9 mouse cellular contexts compared by ENCODE assay signal in genomic region chr5:105428265-105428974, GRCm38 (mm10). TPM values are rescaled to one million over a fixed set of nuclear protein-coding genes. Genes with fewer than 3 reads are reported as not detected.
DNase-seq lines count a peak whose midpoint lies in the region; ATAC-seq lines count a peak whose summit lies in the region.
"Had no signal": no experiment of that assay in that cellular context is flagged by ENCODE, and none has a peak within 500 bp of the region (broad histone marks: within the 10 kb centered on the region; RNA-seq: fewer than 3 reads in every experiment).

No protein-coding gene starts in this region.

- no peak overlapping the region for H3K4me3 ChIP-seq in midbrain, embryonic 16.5 days (ENCODE audit: low read depth, low read length)
- no peak overlapping the region for H3K4me3 ChIP-seq in midbrain, embryonic 13.5 days (replicated peaks)
- H3K4me3 ChIP-seq: embryonic facial prominence, embryonic 15.5 days had no signal

- 0 out of 2 replicates have a peak, but pooled peaks have one; percentile 56 for ATAC-seq in midbrain, embryonic 16.5 days
- no peak for ATAC-seq in midbrain, embryonic 13.5 days
- ATAC-seq in hematopoietic stem cell, adult 5-6 weeks (replicated peaks in 1 of 2; ENCODE audit: insufficient read depth in 1 of 2, low FRiP score in 2 of 2, low TSS enrichment in 1 of 2, low read depth in 1 of 2, poor library complexity in 2 of 2, severe bottlenecking in 2 of 2), result peak; percentile 50 to 53; a peak in 2 of 4 replicates

- H3K4me2 ChIP-seq in midbrain, embryonic 16.5 days (ENCODE audit: low read length), result no peak overlapping the region
- H3K4me2 ChIP-seq in midbrain, embryonic 13.5 days (replicated peaks), result no peak overlapping the region
- H3K4me2 ChIP-seq: embryonic facial prominence, embryonic 15.5 days had no signal

- H3K9me3 ChIP-seq in midbrain, embryonic 16.5 days (replicated peaks; ENCODE audit: control insufficient read depth, low read length, poor library complexity, severe bottlenecking), result no peaks in the 10 kb centered on the region; the same call in 1 of the 2 replicates
- H3K9me3 ChIP-seq in midbrain, embryonic 13.5 days, result peaks cover 3% of the 10 kb centered on the region
- H3K9me3 ChIP-seq: embryonic facial prominence, embryonic 15.5 days had no signal

- no peak overlapping the region for H3K9ac ChIP-seq in midbrain, embryonic 16.5 days (ENCODE audit: low read depth, low read length)
- no peak overlapping the region for H3K9ac ChIP-seq in midbrain, embryonic 13.5 days (replicated peaks)
- H3K9ac ChIP-seq: embryonic facial prominence, embryonic 15.5 days had no signal

- peaks cover 16% of the 10 kb centered on the region for H3K36me3 ChIP-seq in midbrain, embryonic 16.5 days (ENCODE audit: control insufficient read depth, insufficient read depth, low read length)
- H3K36me3 ChIP-seq in midbrain, embryonic 13.5 days, result peaks cover 34% of the 10 kb centered on the region
- H3K36me3 ChIP-seq: embryonic facial prominence, embryonic 15.5 days had no signal

- peaks cover 8% of the 10 kb centered on the region for H3K4me1 ChIP-seq in midbrain, embryonic 16.5 days (ENCODE audit: control insufficient read depth, insufficient read depth, low read length)
- H3K4me1 ChIP-seq in midbrain, embryonic 13.5 days (replicated peaks), result peaks cover 7% of the 10 kb centered on the region; the same call in 1 of the 2 replicates

- H3K27ac ChIP-seq in midbrain, embryonic 16.5 days (ENCODE audit: low read length), result no peak overlapping the region
- H3K27ac ChIP-seq in midbrain, embryonic 13.5 days, result no peak overlapping the region
- H3K27ac ChIP-seq: embryonic facial prominence, embryonic 15.5 days had no signal

- no peaks in the 10 kb centered on the region for H3K27me3 ChIP-seq in midbrain, embryonic 16.5 days (ENCODE audit: control insufficient read depth, insufficient read depth, low read depth, low read length)
- no peaks in the 10 kb centered on the region for H3K27me3 ChIP-seq in midbrain, embryonic 13.5 days
- H3K27me3 ChIP-seq: embryonic facial prominence, embryonic 15.5 days had no signal

- peak; percentile 18 for DNase-seq in gastrocnemius, postnatal 10 days
- DNase-seq in gastrocnemius, adult 18-20 months (ENCODE audit: low spot score), result no peak
- peak; percentile 84 for DNase-seq in lung, postnatal 36 days
- no peak for DNase-seq in spleen, postnatal 4 days (ENCODE audit: low spot score in 2 of 2)
- DNase-seq in yolk sac, embryonic 10.5 days (ENCODE audit: low spot score), result no peak

- 84% methylated on average over 12 of the region's 12 CpGs for WGBS in midbrain, embryonic 16.5 days
- WGBS in midbrain, embryonic 13.5 days, result 82% methylated on average over 12 of the region's 12 CpGs

RNA-seq across cellular contexts. Expression of gene Lrrc8b, which starts 12.8 kb away (rescaled TPM):
- 1 to 10 TPM; 6.9 to 7.0 TPM for total RNA-seq in gastrocnemius, postnatal 10 days (2021)
- 1 to 10 TPM; 1.8 to 2.0 TPM for total RNA-seq in gastrocnemius, adult 18-20 months (2021)
- polyA plus RNA-seq in midbrain, embryonic 16.5 days (2015; fragmentation: Nextera tagmentation; extraction: Ambion mirVana), result 17.5 and 18.5 TPM in 2 replicates
- polyA plus RNA-seq in midbrain, embryonic 13.5 days (2015; fragmentation: Nextera tagmentation; extraction: Ambion mirVana), result 11.3 and 11.4 TPM in 2 replicates
- 10.0 and 10.4 TPM in 2 replicates for total RNA-seq in hematopoietic stem cell, adult 5-6 weeks (2017)

Comparison
In these comparisons a context has a peak if more than half of its experiments do, and no peak if none do; other contexts are left out.
1. DNase-seq: peak in gastrocnemius, postnatal 10 days (single experiment) and lung, postnatal 36 days (single experiment); none in gastrocnemius, adult 18-20 months (single experiment), spleen, postnatal 4 days (0 of 2) and yolk sac, embryonic 10.5 days (single experiment).